Mouse (Mus musculus) kidney, postnatal 25 days (tissue): ENCODE measurements around the gene Tshz2.

Source experiments
- DNase-seq, 2 experiments: peaks; one replicate each; pipeline ENCODE4 v3.0.0; 2021; ENCODE audit warnings: mixed read lengths in 2 of 2

Tshz2 gene

GRCm38 (mm10) chr2:170011858-170012257 is 379.0 kb downstream of the Tshz2 start:
- no peak for DNase-seq

GRCm38 (mm10) chr2:170017302-170017701 is 384.5 kb downstream of the Tshz2 start:
- no peak for DNase-seq

DNA sequence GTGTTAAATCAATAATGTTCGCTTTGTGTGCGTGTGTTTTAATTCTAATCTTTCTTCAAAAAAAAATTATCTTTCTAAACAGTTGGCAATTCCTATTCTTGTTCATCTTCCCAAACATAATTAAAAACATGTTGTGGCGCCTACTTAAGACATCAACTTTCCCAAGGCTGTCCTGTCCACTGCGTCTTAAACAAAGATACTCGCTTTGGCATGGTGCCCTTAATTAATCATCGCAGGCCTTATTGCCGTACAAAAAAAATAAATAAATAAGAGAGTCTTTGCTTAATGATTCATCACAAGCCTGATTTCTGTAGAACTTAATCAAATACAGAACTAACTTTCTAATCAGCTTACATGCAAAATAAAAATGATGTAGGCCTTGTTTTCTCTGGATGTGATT is 385.1 kb downstream of the Tshz2 start:
- DNase-seq, result no peak

DNA sequence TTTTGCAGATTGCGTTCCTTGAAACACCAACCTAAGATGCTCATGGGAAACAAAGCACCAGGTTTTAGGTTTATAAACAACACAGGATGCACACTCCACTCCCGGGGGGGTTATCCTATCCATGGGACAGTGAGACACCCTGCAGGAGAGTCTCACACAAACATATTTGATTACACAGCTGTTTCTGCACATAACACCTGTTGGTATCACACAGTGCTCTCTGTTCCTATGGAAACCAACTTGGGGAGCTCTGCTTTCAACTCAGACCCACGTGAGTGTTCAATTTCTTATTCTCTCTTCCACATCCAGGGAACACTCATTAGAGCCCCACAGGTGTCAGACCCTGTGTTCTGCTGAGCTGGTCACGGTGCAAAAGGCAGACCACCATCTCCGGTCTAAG is 390.1 kb downstream of the Tshz2 start:
- DNase-seq, result no peak

- no peak for DNase-seq
These were observed 390.9 kb downstream of the Tshz2 start for GRCm38 (mm10) chr2:170023741-170024140.

GRCm38 (mm10) chr2:170024939-170025338 is 392.1 kb downstream of the Tshz2 start:
- peak; percentile 15 to 43 for DNase-seq

DNA sequence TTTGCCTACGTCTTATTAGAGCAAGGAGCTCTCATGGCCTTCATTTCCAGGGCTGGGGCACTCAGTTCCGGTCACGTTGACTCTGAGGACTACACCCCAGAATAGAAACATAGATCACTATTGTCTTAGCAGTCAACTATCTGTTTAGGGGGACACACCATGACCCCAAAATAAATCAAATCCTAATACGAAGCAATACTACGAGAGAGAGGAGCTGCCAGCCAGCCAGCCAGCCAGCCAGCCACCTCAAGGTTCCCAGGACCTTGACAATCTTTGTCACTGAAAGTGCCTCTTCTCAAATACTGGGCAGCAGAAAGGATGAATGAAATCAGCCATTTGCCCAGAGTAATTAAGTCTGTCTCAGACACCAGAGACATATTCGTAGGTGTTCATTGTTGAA is 393.1 kb downstream of the Tshz2 start:
- no peak for DNase-seq

DNA sequence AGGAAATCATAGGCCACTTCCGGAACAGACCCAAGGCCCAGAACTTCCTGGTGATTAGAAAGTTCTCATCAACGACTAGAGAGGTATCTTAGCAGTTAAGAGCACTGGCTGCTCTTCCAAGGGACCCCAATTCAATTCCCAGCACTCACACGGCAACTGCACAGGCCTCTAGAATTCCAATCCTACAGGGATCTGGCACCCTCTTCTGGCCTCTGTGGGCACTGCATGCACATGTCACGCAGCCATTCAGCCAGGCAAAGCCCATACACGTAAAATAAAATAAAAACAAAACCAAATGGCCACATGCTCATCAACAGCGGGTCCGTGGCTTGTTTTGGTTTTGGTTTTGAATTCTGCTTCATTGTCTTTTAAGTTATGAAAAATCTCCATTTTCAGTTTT is 395.0 kb downstream of the Tshz2 start:
- DNase-seq, result peak in 1 of 2 experiments; percentile 23

DNA sequence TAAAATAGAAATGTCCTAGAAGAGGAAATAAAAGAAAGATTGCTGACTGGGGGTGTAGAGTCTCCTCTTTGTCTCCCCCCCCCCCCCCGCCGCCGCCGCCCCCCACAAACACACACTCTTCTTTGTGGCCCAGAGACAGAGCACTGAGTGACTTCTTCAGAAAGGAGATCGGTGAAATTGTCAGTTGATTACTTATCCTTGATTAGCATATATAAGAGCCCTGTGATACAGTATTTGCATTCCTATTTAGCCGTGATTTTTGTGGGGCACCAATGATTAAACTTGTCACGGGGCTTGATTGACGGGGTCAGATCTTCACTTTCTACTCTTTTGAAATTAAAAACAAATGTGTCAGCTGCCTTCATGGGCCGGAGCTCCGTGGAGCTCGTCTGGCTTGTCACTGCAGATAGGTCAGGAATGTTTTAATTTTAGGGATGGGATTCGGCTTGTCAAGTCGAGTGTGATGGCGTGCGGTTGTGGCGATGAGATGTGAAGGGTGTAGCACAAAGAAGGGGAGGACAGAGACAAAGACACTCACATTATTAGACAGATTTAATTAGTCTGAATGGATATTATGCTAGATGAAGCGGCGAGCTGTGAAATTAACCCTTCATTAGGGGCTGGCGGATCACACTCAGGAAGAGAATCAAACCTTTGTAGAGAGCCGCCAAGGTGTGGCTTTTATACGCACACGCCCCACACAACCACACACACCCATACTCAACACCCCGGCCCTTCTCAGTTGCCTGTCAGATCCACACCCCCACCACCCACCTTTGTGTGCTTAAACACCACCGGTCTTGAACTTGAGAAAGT is 395.9 kb downstream of the Tshz2 start:
- no peak for DNase-seq

DNA sequence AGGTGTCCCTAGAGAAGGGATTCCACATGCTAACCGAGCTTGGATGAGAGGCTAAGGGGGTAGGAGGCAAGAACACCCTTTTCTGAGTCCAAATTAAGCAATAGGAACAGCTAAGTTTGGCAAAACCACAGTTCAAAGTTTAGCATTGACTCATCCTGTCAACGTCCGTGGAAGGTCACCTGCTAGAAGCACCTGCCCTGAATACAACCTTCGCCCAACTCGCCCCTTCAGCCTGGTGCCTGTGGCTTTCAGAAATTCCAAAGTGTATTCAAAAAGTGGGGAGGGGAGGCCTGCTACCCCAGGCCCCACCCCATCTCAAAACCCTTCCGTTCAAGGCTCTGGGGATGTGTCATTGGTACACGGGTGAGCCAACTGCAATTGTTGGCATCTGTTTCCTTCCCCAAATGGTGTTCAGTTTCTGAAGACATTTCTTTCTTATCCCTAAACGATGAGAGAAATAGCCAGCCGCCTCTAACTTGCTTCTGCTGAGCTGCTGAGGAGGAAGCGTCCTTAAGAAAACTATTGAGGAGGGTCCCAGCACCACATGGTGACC is 396.6 kb downstream of the Tshz2 start:
- no peak for DNase-seq

- DNase-seq, result no peak
These were observed 398.4 kb downstream of the Tshz2 start for GRCm38 (mm10) chr2:170031226-170031625.

DNA sequence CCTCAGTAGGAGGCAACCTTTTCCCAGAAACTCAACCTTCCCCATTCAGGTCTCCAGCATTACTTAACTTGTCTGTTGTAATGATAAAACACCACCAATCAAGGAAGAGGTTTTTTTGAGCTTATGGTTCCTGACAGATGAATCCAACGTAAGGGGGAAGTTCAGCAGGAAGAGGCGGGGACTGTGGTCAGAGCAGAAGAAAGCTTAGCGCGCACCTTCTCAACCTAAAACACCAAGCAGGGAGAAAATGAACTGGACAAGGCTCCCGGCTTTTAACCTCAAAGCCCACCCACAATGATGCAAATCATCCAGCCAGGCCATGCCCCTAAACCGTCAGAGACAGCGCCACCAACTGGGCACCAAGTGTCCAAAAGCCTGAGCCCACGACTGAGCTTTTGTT is 399.1 kb downstream of the Tshz2 start:
- no peak for DNase-seq

- DNase-seq, result peak; percentile 8 to 45
These were observed 400.4 kb downstream of the Tshz2 start for GRCm38 (mm10) chr2:170033219-170033618.

DNA sequence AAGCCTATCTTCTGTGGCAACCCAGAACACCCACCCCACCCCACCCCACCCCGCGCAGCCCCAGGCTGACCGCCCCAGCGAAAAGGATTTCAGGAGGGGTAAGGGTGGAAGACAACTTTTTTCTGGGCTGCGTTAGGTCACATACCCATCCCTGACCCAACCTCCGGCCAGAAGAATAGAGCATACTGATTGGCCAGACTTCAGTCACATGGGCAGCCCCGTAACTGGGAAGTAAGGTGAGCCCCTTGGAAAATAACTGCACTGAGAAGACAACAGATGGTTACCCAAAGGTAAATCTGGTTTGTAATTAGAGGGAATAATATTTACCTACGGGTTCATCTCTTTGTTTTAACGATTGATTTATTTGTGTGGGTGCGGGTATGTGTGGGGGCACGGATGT is 402.0 kb downstream of the Tshz2 start:
- no peak for DNase-seq

GRCm38 (mm10) chr2:170036791-170037241 is 404.0 kb downstream of the Tshz2 start:
- DNase-seq, result peak; percentile 47 to 63

DNA sequence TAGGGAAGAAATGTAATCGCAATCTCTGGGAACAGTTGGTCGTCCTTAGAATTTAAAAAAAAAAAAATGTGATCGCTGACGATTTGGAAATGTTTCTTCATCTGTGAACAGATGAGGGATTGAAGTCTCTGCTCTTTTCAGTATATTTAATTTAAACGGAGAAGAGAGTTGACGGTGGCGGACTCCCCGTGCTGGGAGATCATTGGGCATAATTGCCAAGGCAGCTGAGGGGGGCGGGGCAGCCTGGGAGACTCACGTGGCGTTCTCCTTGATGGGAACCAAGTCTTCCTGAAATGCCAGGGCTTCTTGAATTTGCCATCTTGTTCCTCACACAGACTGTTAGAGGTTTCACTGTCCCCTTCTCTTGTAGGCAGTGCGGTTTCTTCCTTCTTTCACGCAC is 404.5 kb downstream of the Tshz2 start:
- no peak for DNase-seq

DNA sequence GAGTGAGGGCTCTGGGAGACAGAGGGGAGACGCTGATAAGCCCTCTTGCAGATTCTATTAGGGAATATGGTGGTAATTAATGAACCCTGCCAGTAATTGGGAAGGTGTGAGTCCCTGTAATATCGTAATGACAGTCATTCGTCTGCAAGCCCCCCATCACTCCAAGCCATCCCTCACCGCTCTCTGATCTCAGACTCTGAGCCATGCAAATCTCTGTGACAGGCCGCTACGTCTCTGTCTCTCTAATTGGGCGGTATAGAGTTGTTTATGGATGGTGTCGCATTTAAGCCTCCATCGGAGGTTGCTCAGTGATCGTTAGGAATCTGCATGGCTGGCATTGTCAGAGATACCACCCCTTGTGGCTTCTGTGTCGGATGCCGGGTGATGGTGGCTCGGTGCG is 407.0 kb downstream of the Tshz2 start:
- DNase-seq, result no peak

DNA sequence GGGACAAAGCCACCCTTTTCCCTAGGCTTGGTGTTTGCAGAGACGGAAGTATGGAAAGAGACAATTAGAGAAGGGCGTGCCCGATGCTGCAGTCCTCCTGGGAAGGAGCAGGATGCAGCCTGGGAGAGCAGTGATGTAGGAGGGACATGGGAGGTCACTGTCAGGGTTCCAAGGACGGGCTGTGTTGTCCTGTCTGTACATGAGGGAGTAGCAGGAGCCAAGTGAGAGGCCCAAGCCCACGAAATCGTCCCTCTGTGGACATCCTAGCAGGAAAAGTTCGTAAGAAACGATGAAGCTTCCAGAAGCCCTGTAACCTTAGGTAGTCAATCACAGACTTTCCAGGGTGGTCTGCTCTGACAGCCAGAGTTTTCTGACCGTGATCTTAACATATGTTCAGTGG is 408.3 kb downstream of the Tshz2 start:
- DNase-seq, result peak; percentile 57 to 81

DNA sequence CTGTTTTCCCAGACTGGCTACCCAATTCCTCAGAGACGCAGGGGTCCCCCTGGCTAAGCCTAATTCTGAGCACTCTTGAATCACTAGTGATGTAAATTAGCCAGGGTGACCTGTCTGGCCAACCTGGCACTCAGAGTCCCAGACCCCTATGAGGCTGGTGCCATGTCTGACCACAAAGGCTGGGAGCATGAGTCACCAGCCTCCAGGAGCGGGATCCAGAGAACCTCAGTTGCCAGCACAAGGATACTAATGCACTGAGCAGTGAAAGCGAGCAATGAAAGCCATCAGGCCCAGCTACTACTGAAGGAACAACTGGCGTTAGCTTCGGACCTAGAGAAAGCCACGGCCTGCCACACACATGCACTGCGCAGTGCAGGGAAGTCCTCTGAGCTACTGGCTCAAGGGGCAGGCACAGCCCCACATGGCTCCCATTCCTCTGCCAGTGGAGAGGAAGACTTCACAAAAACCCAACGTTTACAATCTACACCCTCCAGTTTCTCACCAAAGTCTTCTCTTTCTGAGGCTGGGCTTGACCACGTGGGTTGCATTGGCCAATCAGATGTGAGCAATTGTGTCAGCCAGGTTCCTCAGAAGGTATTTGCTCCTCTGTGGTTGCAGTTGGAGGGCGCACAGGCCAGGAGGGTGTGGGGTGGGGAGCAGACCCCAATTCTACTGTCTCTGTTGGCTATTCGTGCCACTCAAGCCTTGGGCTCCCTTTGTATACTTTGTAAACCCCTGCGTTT is 409.8 kb downstream of the Tshz2 start:
- DNase-seq, result no peak

DNA sequence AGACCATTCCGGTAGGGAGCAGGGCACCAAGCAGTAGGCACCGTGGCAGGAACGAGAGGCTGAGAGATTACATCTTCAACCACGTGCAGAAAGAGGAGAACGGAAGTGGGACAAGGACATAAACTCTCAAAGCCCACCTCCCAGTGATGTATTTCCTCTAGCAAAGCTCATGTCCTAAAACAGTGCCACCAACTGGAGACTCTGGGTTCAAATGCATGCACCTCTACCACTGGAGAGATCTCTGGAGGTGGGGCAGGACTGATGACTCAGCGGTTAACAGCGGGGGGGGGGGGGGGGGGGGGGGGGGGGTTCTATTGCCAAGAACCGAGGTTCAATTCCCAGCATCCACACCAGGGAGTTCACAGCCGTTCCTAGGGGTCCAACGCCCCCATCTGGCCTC is 410.5 kb downstream of the Tshz2 start:
- DNase-seq, result no peak

GRCm38 (mm10) chr2:170045896-170046295 is 413.1 kb downstream of the Tshz2 start:
- DNase-seq, result no peak

DNA sequence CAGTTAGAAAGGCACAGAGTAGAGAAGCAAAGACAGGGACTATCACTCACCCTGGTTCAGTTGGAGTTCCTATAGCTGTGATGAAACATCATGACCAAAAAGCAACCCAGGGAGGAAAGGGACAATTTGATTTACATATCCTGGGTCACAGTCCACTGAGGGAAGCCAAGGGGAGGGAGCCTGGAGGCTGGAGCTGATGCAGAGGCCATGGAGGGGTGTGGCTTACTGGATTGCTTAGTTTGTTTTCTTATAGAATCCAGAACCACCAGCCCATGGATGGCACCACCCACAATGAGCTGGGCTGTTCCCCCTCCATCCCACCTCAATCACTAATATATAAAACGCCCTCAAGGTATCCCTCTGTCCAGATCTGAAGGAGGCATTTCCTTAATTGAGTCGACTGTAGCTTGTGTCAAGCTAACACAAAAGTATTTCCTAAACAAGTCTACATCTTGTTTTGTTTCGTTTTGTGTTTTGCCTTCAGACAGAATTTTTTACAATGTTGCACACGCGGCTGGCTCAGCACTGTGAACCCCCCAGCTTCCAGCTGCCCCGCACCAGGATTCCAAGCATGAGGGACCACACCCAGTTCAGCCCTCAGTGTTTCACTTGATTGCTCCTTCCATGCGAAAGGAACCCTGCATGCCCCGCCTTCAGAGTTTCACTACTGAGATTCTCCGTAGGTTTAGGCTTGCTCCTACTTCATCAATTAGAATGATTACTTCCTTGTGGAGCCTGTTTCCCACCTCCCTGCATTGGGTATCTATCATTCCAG is 413.7 kb downstream of the Tshz2 start:
- no peak for DNase-seq

GRCm38 (mm10) chr2:170048831-170049230 is 416.0 kb downstream of the Tshz2 start:
- no peak for DNase-seq
